Mouse (Mus musculus) splenic B cell, adult 2 months (primary cell): ENCODE data around the gene Src.
A peak's percentile ranks its signal among the peaks of the same experiment; 100 is the strongest.

Experiments used
- DNase-seq: peaks from one replicate; pipeline ENCODE4 v3.0.0-alpha.2; 2011; ENCODE audit warnings: low read depth, low spot score
- H3K27me3 ChIP-seq: 2 replicates; pipeline ENCODE4 v1.6.1; 2012; ENCODE audit warnings: mild to moderate bottlenecking, low read length, moderate library complexity, mixed read lengths; ENCODE audit not compliant: control insufficient read depth, poor library complexity, insufficient read depth, severe bottlenecking
- H3K36me3 ChIP-seq: 2 replicates; pipeline ENCODE4 v1.6.1; 2012; ENCODE audit warnings: mild to moderate bottlenecking, low read length, moderate library complexity, mixed read lengths; ENCODE audit not compliant: control insufficient read depth, poor library complexity, insufficient read depth, severe bottlenecking

The Src gene

GRCm38 (mm10) chr2:157398539-157398938 lies 19.7 kb upstream of the Src start:
- peaks cover 3% of the 10 kb centered on the region for H3K36me3 ChIP-seq
- DNase-seq = peak; percentile 8
- H3K27me3 ChIP-seq = no peaks in the 10 kb centered on the region

GRCm38 (mm10) chr2:157399797-157400196 lies 18.4 kb upstream of the Src start:
- peaks cover 3% of the 10 kb centered on the region for H3K36me3 ChIP-seq
- no peak for DNase-seq

GRCm38 (mm10) chr2:157400491-157400890 lies 17.8 kb upstream of the Src start:
- Histone ChIP-seq H3K27me3 (no peaks in the 10 kb centered on the region), H3K36me3 (peaks cover 3% of the 10 kb centered on the region)
- peak; percentile 40 for DNase-seq

More at GRCm38 (mm10) chr2:157399797-157400196, 18.4 kb upstream of the Src start:
- no peaks in the 10 kb centered on the region for H3K27me3 ChIP-seq

GRCm38 (mm10) chr2:157401261-157401660 lies 17.0 kb upstream of the Src start:
- no peaks in the 10 kb centered on the region for H3K27me3 ChIP-seq
- no peak for DNase-seq
- H3K36me3 ChIP-seq = peaks cover 3% of the 10 kb centered on the region

- DNase-seq = no peak
Measured at GRCm38 (mm10) chr2:157407596-157407995, 10.6 kb upstream of the Src start.

GRCm38 (mm10) chr2:157409793-157410533 lies 8.3 kb upstream of the Src start:
- no peak for DNase-seq
- no peaks in the 10 kb centered on the region for H3K36me3 ChIP-seq
- H3K27me3 ChIP-seq = no peaks in the 10 kb centered on the region

More at GRCm38 (mm10) chr2:157407596-157407995, 10.6 kb upstream of the Src start:
- H3K36me3 ChIP-seq = no peaks in the 10 kb centered on the region
- H3K27me3 ChIP-seq = no peaks in the 10 kb centered on the region

- no peaks in the 10 kb centered on the region for H3K27me3 ChIP-seq
- DNase-seq = no peak
- H3K36me3 ChIP-seq = no peaks in the 10 kb centered on the region
Measured at GRCm38 (mm10) chr2:157411151-157411693, 7.0 kb upstream of the Src start.

- no peak for DNase-seq
- H3K27me3 ChIP-seq = no peaks in the 10 kb centered on the region
- no peaks in the 10 kb centered on the region for H3K36me3 ChIP-seq
Measured at GRCm38 (mm10) chr2:157412497-157412896, 5.7 kb upstream of the Src start.

GRCm38 (mm10) chr2:157417229-157417628 lies 1.0 kb upstream of the Src start:
- no peak for DNase-seq
- Histone ChIP-seq H3K27me3 (no peaks in the 10 kb centered on the region), H3K36me3 (no peaks in the 10 kb centered on the region)

- no peak for DNase-seq
- no peaks in the 10 kb centered on the region for H3K36me3 ChIP-seq
- H3K27me3 ChIP-seq = no peaks in the 10 kb centered on the region
Measured at GRCm38 (mm10) chr2:157418609-157419071, 396 bp downstream of the Src start.

GRCm38 (mm10) chr2:157419506-157419905 lies 1.3 kb downstream of the Src start:
- no peak for DNase-seq
- H3K27me3 ChIP-seq = no peaks in the 10 kb centered on the region
- H3K36me3 ChIP-seq = no peaks in the 10 kb centered on the region

GRCm38 (mm10) chr2:157420404-157420803 lies 2.2 kb downstream of the Src start:
- DNase-seq = no peak
- Histone ChIP-seq H3K27me3 (no peaks in the 10 kb centered on the region), H3K36me3 (no peaks in the 10 kb centered on the region)

- Histone ChIP-seq H3K36me3 (no peaks in the 10 kb centered on the region), H3K27me3 (no peaks in the 10 kb centered on the region)
- no peak for DNase-seq
Measured at GRCm38 (mm10) chr2:157422062-157422655, 3.9 kb downstream of the Src start.

- H3K36me3 ChIP-seq = no peaks in the 10 kb centered on the region
- no peaks in the 10 kb centered on the region for H3K27me3 ChIP-seq
- no peak for DNase-seq
Measured at GRCm38 (mm10) chr2:157422854-157423705, 4.8 kb downstream of the Src start.
